Mouse (Mus musculus) forebrain, embryonic 12.5 days (tissue): ENCODE measurements around the gene Ppfia4. TPM values are rescaled to one million over a fixed set of nuclear protein-coding genes. Genes with fewer than 3 reads are reported as not detected.

Experiments used
- ATAC-seq: fragments of 200-750 bp; cut with Nextera tagmentation; 2 replicates; pipeline ENCODE4 v1.8.0; 2017; ENCODE audit warnings: moderate TSS enrichment; ENCODE audit not compliant: low FRiP score
- H3K27ac ChIP-seq: fragments of 300-500 bp; sonication (generic); 2 replicates; pipeline ENCODE4 v1.5.1; 2016; ENCODE audit warnings: mild to moderate bottlenecking
- H3K27me3 ChIP-seq: fragments of 300-500 bp; sonication (generic); 2 replicates; pipeline ENCODE4 v1.6.1; 2016; ENCODE audit warnings: mild to moderate bottlenecking
- H3K36me3 ChIP-seq: fragments of 300-500 bp; sonication (generic); replicated peaks from 2 replicates; pipeline ENCODE4 v1.6.1; 2016; ENCODE audit warnings: mild to moderate bottlenecking
- H3K4me1 ChIP-seq: fragments of 300-500 bp; sonication (generic); 2 replicates; pipeline ENCODE4 v1.6.1; 2016
- H3K4me2 ChIP-seq: fragments of 300-500 bp; sonication (generic); 2 replicates; pipeline ENCODE4 v1.6.1; 2016; ENCODE audit warnings: mild to moderate bottlenecking, moderate library complexity
- H3K4me3 ChIP-seq: fragments of 300-500 bp; sonication (generic); replicated peaks from 2 replicates; pipeline ENCODE4 v1.5.1; 2016; ENCODE audit warnings: mild to moderate bottlenecking
- H3K9ac ChIP-seq: fragments of 300-500 bp; sonication (generic); 2 replicates; pipeline ENCODE4 v1.6.1; 2016; ENCODE audit warnings: mild to moderate bottlenecking
- H3K9me3 ChIP-seq: fragments of 300-500 bp; sonication (generic); 2 replicates; pipeline ENCODE4 v1.6.1; 2016
- WGBS: fragments of 180-500 bp; shearing (Covaris S2); methylation state at CpG from one replicate; pipeline ENCODE4 v1.1.7; 2016; 5-methylcytosine and 5-hydroxymethylcytosine counted together
- polyA plus RNA-seq: library from polyadenylated mRNA; unstranded; fragments of >200 nt; fragmentation: Nextera tagmentation; extraction: Ambion mirVana; gene quantifications from 2 replicates; pipeline ENCODE4 v1.2.1, GENCODE M21; 2016

The Ppfia4 gene
- polyA plus RNA-seq, 1 experiment from 2014 or later: 3.2 TPM

DNA sequence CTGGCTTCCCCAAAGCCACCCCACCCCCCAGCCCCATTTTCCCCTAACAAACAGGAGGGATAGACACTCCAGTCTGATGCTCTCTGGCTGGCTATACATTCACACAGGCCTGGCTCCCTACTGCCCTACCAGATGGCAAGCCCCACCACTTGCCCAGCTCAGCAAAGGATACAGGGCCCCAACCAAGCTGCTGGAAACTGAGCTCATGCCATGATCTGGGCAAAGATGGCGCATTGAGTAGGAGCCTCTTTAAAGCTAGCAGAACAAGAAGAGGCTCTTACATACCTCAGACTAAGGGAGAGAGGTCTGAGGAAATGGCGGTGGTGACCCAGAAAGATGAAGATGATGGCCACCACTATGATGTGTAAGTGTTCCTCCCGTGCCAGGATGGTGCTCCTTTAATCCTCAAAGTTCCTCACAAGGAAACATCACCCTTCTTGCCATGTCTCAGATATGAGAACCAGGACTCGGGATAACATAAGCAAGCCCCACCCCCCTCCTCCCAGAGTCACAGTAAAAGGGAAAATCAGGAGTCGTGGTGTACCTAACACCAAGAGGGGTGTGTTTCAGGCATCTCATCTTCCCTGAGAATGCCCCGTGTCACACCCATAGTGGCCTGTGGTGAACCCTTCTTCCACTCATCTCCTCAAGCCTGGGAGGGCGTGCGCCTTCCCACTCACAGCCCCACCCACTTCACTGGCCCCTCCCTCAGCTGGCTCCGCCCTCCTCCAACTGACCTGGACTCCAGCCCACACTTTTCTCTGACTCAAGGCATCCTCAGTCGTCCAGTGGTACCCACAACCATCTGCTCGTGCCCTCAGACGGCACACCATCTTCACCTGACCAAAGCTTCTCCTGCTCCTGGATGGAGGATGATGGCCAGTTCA, 3.4 kb upstream of the Ppfia4 start:
- 86% methylated on average over 12 of the region's 12 CpGs for WGBS
- no peak for ATAC-seq
- no peaks in the 10 kb centered on the region for H3K36me3 ChIP-seq

DNA sequence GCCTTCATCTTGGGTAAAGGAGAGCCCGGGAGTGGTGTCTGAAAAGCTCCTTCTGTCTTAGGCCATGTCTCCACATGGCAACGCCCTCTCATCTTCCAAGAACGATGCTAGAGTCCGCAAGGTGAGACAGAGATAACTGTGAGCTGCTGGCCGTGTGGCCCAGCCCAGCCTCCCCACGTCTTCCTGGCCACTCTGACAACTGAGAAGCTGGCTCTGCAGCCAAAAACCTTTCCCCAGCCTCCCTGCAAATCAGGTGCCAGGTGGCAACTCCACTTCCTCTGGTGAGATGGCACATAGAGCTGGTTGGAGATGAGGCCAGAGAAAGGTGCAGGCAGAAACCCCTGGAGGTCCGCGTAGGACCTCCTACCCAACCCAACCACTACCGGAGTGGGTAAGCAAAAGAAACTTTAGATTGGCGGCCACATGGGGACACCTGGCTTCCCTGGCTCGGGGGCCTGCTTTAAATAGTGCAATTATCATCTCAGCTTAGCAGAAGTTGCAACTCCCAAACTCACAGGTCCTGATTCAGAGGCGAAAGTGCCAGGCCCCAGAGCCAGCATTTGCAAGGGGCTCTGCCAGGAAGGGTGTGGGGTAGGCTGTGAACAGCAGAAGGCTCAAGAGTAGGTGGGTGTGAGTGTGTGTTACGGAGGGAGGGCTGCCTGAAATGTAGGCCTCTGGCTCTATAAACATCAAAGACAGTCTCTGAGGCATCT, 2.6 kb upstream of the Ppfia4 start:
- no peak overlapping the region for H3K4me2 ChIP-seq
- ATAC-seq: no peak
- H3K9me3 ChIP-seq: no peaks in the 10 kb centered on the region
- H3K4me1 ChIP-seq: 0 out of 2 replicates have a peak, but pooled peaks cover 7% of the 10 kb centered on the region
- no peaks in the 10 kb centered on the region for H3K36me3 ChIP-seq
- H3K27ac ChIP-seq: no peak overlapping the region
- WGBS: 85% methylated on average over 13 of the region's 13 CpGs
- no peak overlapping the region for H3K9ac ChIP-seq
- H3K4me3 ChIP-seq: no peak overlapping the region
- H3K27me3 ChIP-seq: no peaks in the 10 kb centered on the region; the same call in 1 of the 2 replicates

More for the DNA sequence above, 3.4 kb upstream of the Ppfia4 start:
- H3K27ac ChIP-seq: no peak overlapping the region
- H3K9ac ChIP-seq: no peak overlapping the region
- no peaks in the 10 kb centered on the region for H3K9me3 ChIP-seq
- no peak overlapping the region for H3K4me3 ChIP-seq
- H3K4me1 ChIP-seq: 0 out of 2 replicates have a peak, but pooled peaks cover 7% of the 10 kb centered on the region
- no peaks in the 10 kb centered on the region; the same call in 1 of the 2 replicates for H3K27me3 ChIP-seq
- H3K4me2 ChIP-seq: no peak overlapping the region

DNA sequence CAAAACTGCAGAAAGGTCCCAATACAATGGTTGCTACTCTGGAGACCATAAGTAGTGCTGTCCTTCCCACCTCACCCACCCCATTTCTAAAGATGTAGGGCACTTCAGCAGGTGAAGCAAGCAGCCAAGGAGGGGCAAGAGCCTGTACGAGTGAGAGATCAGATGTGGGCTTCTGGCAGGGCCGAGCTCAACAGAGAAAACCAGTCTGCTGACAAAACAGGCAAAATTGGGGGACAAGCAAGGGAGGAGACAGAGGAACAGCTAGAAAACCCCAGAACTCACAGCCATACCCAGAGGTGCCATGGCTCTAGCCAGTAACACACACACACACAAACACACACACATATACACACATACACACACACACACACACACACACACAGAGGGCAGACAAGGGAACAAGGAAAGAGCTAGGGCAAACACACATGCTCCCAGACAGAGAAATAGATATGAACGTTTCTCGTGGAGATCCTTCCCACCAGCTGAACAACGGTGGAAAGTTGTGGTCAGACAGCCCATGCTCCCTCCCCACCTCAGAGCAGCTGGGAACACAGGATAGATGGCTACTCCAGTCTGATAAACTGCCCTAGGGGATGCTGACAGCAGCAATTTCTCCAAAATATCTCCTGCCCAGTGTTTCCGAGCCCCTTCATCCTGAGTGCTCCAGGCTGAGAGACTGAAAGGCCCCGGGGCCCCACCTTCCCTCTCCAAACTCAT, 1.5 kb upstream of the Ppfia4 start:
- no peak overlapping the region for H3K9ac ChIP-seq
- H3K4me2 ChIP-seq: no peak overlapping the region
- H3K4me3 ChIP-seq: no peak overlapping the region
- 90% methylated on average over 7 of the region's 7 CpGs for WGBS
- ATAC-seq: no peak
- no peaks in the 10 kb centered on the region; the same call in 1 of the 2 replicates for H3K27me3 ChIP-seq
- 0 out of 2 replicates have a peak, but pooled peaks cover 7% of the 10 kb centered on the region for H3K4me1 ChIP-seq
- no peaks in the 10 kb centered on the region for H3K36me3 ChIP-seq
- H3K27ac ChIP-seq: no peak overlapping the region
- no peaks in the 10 kb centered on the region for H3K9me3 ChIP-seq

DNA sequence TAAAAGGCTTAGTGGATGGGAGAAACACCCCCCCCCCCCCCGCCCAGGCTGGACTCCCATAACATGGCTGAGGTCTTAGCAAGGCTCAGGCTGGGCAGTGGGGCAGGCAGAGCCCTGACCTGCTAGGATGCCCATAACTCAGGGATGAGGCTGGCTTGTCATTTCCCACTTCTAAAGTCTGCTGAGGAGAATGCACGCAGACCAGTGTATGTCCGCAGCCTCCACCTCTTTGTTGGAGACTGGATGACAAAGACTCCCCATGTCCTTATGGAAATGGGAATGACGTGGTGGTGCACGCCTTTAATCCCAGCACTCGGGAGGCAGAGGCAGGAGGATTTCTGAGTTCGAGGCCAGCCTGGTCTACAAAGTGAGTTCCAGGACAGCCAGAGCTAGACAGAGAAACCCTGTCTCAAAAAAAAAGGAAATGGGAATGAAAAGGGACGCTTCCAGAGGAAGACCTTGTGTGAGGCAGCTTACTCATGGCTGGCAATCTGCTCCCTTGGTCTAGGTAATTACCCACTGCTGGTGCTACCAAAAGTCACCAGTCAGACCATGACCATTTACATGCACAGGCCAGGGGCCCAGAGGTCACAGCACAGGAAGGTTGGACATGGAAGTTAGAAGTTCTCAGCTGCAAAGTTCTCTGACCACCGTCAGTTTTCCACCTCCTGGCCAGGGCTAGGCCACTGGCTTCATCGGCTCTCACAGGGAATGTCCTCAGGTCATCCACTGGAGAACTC, 813 bp upstream of the Ppfia4 start:
- Histone ChIP-seq H3K4me2 (no peak overlapping the region), H3K9me3 (no peaks in the 10 kb centered on the region), H3K27me3 (no peaks in the 10 kb centered on the region; the same call in 1 of the 2 replicates), H3K9ac (no peak overlapping the region), H3K27ac (no peak overlapping the region), H3K4me3 (no peak overlapping the region), H3K36me3 (no peaks in the 10 kb centered on the region), H3K4me1 (0 out of 2 replicates have a peak, but pooled peaks cover 7% of the 10 kb centered on the region)
- 79% methylated on average over 10 of the region's 10 CpGs for WGBS
- ATAC-seq: no peak

DNA sequence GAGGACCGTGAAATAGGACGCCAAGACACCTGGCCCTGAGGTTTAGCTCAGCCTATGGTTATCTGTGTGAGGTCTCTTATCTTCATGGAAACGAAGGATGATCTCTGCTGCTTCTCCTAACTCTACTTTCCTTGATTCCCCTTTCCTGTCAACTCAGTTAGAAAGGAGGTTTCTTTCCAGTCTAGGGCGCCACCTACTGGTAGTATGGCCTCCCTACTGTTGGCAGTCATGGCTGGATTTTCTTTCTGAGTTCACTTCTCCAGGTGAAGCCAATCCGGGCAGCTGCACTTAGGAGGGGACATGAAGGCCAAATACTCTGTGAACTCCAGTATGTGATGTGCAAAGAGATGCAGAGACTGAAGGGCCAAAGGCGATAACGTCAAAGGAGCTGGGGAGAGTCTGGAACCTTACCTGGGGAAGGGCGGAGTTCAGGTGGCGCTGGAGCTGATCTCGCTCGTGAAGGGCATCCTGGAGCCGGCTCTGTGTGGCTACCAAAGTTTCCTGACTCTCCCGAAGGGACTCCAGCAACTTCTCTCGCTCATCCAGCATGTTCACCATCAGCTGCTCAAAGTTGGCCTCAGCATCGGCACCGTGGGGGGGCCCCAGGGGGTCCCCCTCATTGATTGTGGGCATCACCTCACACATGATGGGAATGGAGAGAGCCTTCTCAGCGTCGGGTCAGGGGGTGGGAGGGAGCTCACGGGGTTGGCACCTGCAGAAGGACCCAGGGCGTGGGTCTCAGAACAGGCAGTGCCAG, 671 bp downstream of the Ppfia4 start:
- no peak; the same call in 1 of the 2 replicates for ATAC-seq
- H3K4me1 ChIP-seq: 0 out of 2 replicates have a peak, but pooled peaks cover 7% of the 10 kb centered on the region
- H3K27me3 ChIP-seq: no peaks in the 10 kb centered on the region; the same call in 1 of the 2 replicates
- 62% methylated on average over 20 of the region's 20 CpGs for WGBS
- no peak overlapping the region for H3K4me2 ChIP-seq
- H3K36me3 ChIP-seq: no peaks in the 10 kb centered on the region
- no peak overlapping the region for H3K9ac ChIP-seq
- no peak overlapping the region for H3K27ac ChIP-seq
- H3K9me3 ChIP-seq: no peaks in the 10 kb centered on the region
- no peak overlapping the region for H3K4me3 ChIP-seq

DNA sequence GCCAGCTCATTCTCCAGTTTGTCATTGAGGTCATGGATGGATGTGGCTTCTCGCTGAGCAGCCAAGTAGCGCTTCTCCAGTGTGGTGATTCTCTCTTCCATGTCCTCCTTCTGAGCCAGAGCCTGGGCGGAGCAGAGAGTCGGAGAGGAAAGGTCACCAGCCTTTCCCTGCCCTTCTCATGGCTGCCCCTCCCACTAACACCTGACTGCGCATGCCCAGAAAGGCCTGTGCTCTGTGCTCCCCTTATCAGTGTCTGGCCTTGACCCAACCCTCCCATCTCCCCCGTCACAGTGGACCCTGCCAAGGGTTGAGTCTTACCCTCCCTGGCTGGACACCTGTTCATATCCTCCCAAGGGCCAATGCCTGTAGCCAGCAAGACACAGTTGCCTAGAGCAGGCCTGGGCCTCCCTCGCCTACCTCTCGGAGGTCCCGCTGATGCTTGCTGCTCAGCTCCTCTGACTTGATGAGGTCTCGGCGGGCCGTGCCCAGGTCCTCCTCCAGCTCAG, 5.8 kb downstream of the Ppfia4 start:
- no peak overlapping the region for H3K9ac ChIP-seq
- ATAC-seq: no peak
- no peaks in the 10 kb centered on the region for H3K4me1 ChIP-seq
- 91% methylated on average over 12 of the region's 12 CpGs for WGBS
- no peaks in the 10 kb centered on the region for H3K27me3 ChIP-seq
- H3K27ac ChIP-seq: no peak overlapping the region
- no peaks in the 10 kb centered on the region for H3K36me3 ChIP-seq
- H3K9me3 ChIP-seq: no peaks in the 10 kb centered on the region
- H3K4me2 ChIP-seq: no peak overlapping the region
- no peak overlapping the region for H3K4me3 ChIP-seq

DNA sequence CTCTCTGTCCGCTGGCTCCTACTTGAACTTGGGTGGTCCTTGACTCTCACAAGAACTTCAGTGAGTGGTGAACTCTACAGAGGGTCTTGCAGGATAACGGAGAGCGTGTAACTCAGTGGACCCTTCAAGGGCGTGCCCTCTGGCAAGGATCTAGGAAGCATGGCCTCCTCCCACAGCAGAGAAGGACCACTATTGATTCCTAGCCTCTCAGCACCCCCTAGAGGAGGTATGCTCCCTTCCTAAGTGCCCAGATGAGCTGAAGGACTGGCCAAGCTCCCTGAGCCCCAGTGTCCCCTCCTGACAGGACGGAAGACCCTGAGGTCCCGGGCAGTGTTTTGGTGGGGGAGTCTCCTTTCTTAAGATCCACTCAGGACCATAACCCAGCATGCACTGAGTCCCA, 10.1 kb downstream of the Ppfia4 start:
- peaks cover 13% of the 10 kb centered on the region for H3K4me1 ChIP-seq
- H3K4me2 ChIP-seq: no peak overlapping the region
- H3K9me3 ChIP-seq: no peaks in the 10 kb centered on the region
- no peak overlapping the region for H3K9ac ChIP-seq
- H3K27ac ChIP-seq: no peak overlapping the region
- H3K27me3 ChIP-seq: no peaks in the 10 kb centered on the region
- WGBS: 89% methylated on average over 6 of the region's 6 CpGs
- ATAC-seq: no peak
- no peak overlapping the region for H3K4me3 ChIP-seq
- H3K36me3 ChIP-seq: no peaks in the 10 kb centered on the region

DNA sequence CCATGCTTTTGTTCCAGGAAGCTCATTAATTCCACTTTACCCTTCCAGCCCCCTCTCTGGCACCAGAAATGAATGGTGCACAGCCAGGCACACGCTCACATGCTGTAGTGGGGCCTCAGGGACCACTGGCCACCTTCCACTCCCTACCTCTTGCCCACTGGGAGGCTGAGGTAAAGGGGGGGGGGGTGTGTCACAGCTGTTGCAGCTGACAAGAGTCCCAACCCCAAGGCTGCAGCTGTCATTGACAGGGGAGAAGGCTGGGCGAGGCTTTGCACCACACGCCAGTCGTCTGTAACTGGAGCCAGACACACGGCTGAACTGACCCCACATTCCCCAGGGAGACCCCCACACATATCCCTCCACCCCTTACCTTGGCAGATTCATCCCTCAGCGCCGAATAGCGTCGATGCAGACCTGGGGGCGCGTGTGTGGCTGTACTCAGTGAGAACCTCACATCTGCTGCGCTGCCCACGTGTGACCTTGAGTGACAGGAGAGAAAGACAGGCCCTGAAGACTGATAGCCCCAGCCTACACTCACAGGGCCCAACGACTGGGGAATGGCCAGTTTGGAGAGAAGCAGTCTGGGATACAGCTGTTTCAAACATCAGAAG, 11.9 kb downstream of the Ppfia4 start:
- Histone ChIP-seq H3K27me3 (no peaks in the 10 kb centered on the region), H3K36me3 (no peaks in the 10 kb centered on the region), H3K4me1 (peaks cover 13% of the 10 kb centered on the region), H3K4me2 (no peak overlapping the region), H3K27ac (peak overlapping the region; percentile 61; the same call in 1 of the 2 replicates), H3K4me3 (no peak overlapping the region), H3K9me3 (no peaks in the 10 kb centered on the region), H3K9ac (no peak overlapping the region)
- whole genome bisulfite sequencing: 62% methylated on average over 14 of the region's 14 CpGs
- ATAC-seq: peak; percentile 53

DNA sequence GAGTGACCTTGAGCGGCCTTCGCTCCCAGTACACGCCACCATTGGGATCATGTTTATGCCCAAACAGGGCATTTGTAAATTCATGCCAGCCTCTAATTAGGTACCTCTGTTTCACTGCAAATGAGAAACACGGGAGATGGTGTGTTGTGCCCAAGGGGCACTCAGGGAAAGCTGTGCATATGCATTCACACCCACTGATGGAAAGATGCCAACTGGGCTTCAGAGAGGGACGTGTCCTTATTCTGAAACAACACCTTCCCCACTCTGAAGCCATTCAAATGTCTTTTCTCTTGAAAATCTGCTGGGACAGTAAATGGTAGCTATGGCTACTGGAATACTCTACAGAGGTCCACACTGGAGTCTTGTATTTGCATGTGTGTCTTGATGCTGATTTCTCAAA, 14.5 kb downstream of the Ppfia4 start:
- Histone ChIP-seq H3K27ac (no peak overlapping the region), H3K4me3 (no peak overlapping the region), H3K27me3 (no peaks in the 10 kb centered on the region), H3K9me3 (no peaks in the 10 kb centered on the region), H3K36me3 (no peaks in the 10 kb centered on the region), H3K4me1 (peaks cover 13% of the 10 kb centered on the region), H3K4me2 (no peak overlapping the region), H3K9ac (no peak overlapping the region)
- ATAC-seq: no peak
- 76% methylated on average over 5 of the region's 5 CpGs for WGBS

DNA sequence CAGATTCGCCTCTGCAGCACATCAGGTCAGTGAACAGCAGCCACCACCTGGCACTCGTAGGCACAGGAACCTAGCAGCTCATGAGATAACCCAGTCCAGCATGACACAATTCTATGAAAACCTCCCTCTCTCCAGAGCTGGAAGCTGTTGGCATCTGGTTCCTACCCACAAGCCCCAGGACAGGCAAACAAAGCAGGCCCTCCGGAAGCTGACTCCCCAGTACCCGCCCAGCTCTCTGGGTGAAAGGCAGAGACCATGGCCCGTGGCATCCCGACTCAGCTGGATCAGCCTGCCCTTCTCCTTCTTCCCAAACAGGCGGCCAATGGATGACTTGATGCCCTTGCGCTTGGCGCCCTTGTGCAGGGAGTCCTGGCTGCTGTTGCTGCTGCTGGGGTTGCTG, 16.4 kb downstream of the Ppfia4 start:
- H3K4me3 ChIP-seq: no peak overlapping the region
- no peaks in the 10 kb centered on the region for H3K27me3 ChIP-seq
- 87% methylated on average over 9 of the region's 9 CpGs for WGBS
- no peak for ATAC-seq
- no peak overlapping the region for H3K9ac ChIP-seq
- H3K36me3 ChIP-seq: no peaks in the 10 kb centered on the region
- no peaks in the 10 kb centered on the region for H3K9me3 ChIP-seq
- H3K27ac ChIP-seq: no peak overlapping the region
- no peak overlapping the region for H3K4me2 ChIP-seq
- H3K4me1 ChIP-seq: peaks cover 12% of the 10 kb centered on the region
